Mouse (Mus musculus) kidney, adult 8-10 months (tissue): ENCODE results near the gene Slit3.
A peak's percentile ranks its signal among the peaks of the same experiment; 100 is the strongest.

Experiments
- DNase-seq, 2 experiments: peaks; one replicate each; pipeline ENCODE4 v3.0.0; 2022

Gene Slit3

GRCm38 (mm10) chr11:35723876-35724275 lies 602.9 kb downstream of the Slit3 start:
- DNase-seq = no peak

DNA sequence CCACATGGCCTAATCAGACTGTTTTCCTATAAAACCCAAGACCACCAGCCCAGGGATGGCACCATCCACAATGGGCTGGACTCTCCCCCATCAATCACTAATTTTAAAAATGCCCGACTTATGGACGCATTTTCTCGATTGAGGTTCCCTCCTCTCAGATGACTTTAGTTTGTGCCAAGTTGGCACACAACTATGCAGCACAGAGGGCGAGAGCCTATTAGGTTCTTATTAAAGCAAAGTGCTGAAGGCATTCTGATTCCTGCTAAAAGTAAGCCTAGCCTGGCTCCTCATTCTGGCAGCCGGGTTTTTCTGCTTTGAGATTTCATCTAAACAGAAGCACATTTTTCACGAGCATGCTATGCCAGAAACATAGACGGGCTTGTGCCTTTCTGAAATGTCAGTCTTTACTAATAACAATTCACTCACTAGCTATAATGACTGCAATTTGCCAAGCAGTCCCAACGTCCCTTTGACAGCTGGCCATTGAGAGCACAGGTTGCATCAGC lies 605.4 kb downstream of the Slit3 start:
- no peak for DNase-seq

GRCm38 (mm10) chr11:35728200-35728599 lies 607.2 kb downstream of the Slit3 start:
- no peak for DNase-seq

DNA sequence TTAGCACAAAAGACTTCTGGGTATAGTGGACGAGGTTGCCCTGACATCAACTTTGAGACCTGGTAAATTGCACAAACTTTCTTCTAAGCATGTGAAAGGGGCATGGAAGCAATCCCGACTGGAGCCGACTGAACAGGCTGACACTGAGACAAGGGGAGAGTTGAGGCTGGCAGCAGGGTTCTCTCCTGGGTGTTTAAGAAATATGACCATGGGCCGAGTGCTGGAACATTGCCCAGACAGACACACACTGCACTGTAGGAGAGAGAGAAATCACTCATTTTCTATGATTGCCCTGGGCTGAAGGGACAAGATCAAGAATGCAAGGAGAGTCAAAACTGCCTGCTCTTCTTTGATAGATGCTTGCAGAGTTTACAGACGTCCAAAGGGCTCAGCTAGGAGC lies 608.2 kb downstream of the Slit3 start:
- DNase-seq = no peak

- DNase-seq = peak; percentile 74 to 77
Measured at GRCm38 (mm10) chr11:35732366-35732765, 611.3 kb downstream of the Slit3 start.

- no peak for DNase-seq
Measured at GRCm38 (mm10) chr11:35736817-35737216, 615.8 kb downstream of the Slit3 start.

- DNase-seq = no peak
Measured at GRCm38 (mm10) chr11:35737262-35737661, 616.2 kb downstream of the Slit3 start.

- no peak for DNase-seq
Measured at GRCm38 (mm10) chr11:35738102-35738501, 617.1 kb downstream of the Slit3 start.

GRCm38 (mm10) chr11:35743586-35743985 lies 622.6 kb downstream of the Slit3 start:
- DNase-seq = no peak

DNA sequence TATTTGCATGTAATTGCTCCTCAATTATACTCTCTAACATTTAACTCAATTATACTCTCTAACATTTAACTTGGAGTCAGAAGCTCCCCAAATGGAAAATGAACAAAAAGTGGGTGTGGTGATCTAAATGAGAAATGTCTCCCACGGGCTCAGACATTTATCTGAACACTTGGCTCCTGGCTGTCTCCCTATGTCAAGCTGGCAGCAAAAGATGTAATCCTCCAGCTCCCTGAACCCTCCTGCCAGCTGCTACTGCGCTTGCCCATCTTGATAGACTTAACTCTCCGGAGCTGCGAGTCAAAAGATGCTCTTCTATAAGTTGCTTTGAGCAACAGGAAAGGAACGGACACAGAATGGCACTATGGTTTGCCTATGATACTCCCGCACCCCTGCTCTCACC lies 623.5 kb downstream of the Slit3 start:
- DNase-seq = no peak

GRCm38 (mm10) chr11:35750578-35750977 lies 629.6 kb downstream of the Slit3 start:
- peak; percentile 68 to 80 for DNase-seq

- no peak for DNase-seq
Measured at GRCm38 (mm10) chr11:35754906-35755418, 633.9 kb downstream of the Slit3 start.

DNA sequence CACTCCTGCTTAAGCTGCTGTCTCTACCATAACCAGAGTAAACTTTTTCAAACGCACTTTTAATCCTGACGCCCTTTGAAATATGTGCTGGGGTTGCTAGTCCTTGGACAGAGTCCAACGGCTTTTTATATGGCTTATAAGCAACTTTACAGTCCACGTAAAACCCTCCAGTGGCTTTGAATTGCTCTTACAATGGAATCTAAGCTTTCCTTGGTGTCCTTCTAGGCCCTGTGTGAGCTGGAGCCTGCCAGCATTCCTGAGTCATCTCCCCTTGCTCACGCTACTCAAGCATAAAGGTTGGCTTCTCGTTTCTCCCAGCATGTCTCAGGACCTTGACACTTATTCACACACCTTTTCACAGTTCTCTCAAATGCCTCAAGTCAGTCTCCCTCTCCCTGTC lies 634.5 kb downstream of the Slit3 start:
- no peak for DNase-seq

DNA sequence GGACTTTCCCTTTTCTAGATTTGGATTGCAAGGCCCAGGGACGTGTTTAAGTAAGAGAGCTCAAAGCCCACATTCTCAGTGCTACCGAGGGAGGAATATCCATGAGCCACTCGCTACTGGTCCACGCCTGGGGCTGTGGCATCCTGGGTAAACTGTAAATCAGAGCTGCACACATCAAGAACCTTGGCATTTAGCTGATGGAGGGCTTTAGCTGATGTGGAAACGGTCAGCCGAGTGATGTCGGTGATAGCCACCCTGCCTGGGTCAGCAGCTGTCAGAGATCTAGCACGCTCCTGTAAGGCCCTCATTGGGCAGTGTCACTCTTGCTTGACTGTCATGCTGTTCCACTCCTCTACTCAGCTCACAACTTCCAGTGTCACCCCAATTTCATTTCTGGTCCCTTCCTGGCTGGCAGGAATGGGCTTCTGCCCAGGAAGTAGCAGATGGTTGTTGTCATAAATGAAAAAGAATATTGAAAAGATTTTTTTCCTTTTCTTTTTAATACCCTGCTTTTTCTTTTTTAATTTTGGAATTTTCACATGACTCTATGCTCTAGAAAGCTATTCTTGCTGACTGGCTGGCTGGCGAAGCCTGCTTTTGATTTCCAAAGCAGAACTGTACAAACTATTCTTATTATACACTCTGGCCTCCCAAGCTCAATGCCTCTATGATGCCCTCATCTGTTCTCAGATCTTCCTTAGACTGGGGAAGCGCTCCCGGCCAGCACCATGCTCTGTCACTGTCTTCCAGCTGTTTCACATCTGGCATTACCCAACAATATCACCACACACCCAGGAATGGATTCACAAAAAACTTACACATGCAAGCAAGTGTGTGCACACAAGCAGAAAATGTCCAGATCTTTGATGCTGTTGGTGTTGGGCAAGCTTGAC lies 635.6 kb downstream of the Slit3 start:
- DNase-seq = no peak
